Mouse (Mus musculus) CH12.LX (cell line): ENCODE results near the gene Chrd. TPM values are rescaled to one million over a fixed set of nuclear protein-coding genes. Genes with fewer than 3 reads are reported as not detected.

Experiments used
- DNase-seq: peaks from one replicate; pipeline ENCODE4 v3.0.0-alpha.2; 2013; ENCODE audit errors: extremely low read depth
- H3K27ac ChIP-seq: 2 replicates; pipeline ENCODE4 v1.5.1; 2012; ENCODE audit warnings: low read depth, mild to moderate bottlenecking, control low read depth, moderate library complexity; ENCODE audit not compliant: insufficient read depth
- H3K27me3 ChIP-seq: replicated peaks from 2 replicates; pipeline ENCODE3; 2012; ENCODE audit warnings: inconsistent platforms
- H3K36me3 ChIP-seq, 2 experiments: replicated peaks in 1 of 2; 2 replicates each; pipeline versions ENCODE3 to v1.6.1; 2012; ENCODE audit warnings: inconsistent platforms in 1 of 2, low read length in 1 of 2, mild to moderate bottlenecking in 1 of 2, mixed read lengths in 1 of 2, moderate library complexity in 1 of 2; ENCODE audit not compliant: control insufficient read depth in 1 of 2, insufficient read depth in 1 of 2
- H3K4me1 ChIP-seq, 2 experiments: 2 replicates each; pipeline ENCODE4 v1.6.1; 2012; ENCODE audit warnings: inconsistent platforms in 1 of 2, moderate library complexity in 1 of 2; ENCODE audit not compliant: insufficient read depth in 2 of 2, control insufficient read depth in 1 of 2
- H3K4me2 ChIP-seq: 2 replicates; pipeline ENCODE4 v1.6.1; 2012; ENCODE audit warnings: low read depth, mild to moderate bottlenecking, control low read depth; ENCODE audit not compliant: poor library complexity, insufficient read depth, severe bottlenecking
- H3K4me3 ChIP-seq, 3 experiments: fragments of 150-350 bp in 1 of 3; sonication (generic) in 1 of 3; replicated peaks in 1 of 3; 2 replicates each; pipeline versions ENCODE3 to v1.5.1; 2011 to 2012; ENCODE audit warnings: low read depth in 2 of 3, low read length in 2 of 3, mild to moderate bottlenecking in 2 of 3, moderate library complexity in 2 of 3, control low read depth in 1 of 3, improper control_type of control experiment in 1 of 3, inconsistent platforms in 1 of 3, mixed read lengths in 1 of 3; ENCODE audit not compliant: poor library complexity in 1 of 3
- H3K79me2 ChIP-seq: replicated peaks from 2 replicates; pipeline ENCODE4 v1.6.1; 2012; ENCODE audit warnings: mild to moderate bottlenecking, moderate library complexity; ENCODE audit not compliant: control insufficient read depth, poor library complexity, insufficient read depth, severe bottlenecking; ENCODE audit errors: extremely low read depth
- H3K9ac ChIP-seq: 2 replicates; pipeline ENCODE4 v1.6.1; 2012; ENCODE audit warnings: low read depth, mild to moderate bottlenecking, control low read depth, moderate library complexity; ENCODE audit not compliant: insufficient read depth
- H3K9me3 ChIP-seq: replicated peaks from 2 replicates; pipeline ENCODE3; 2012; ENCODE audit warnings: low read length, inconsistent platforms, mixed read lengths
- BHLHE40 ChIP-seq: IDR thresholded peaks from 2 replicates; pipeline ENCODE4 v1.6.1; 2011; ENCODE audit warnings: mild to moderate bottlenecking, low read depth, low read length, improper control_type of control experiment
- CHD2 ChIP-seq: IDR thresholded peaks from 2 replicates; pipeline ENCODE4 v1.6.1; 2011; ENCODE audit warnings: low read length, improper control_type of control experiment
- CTCF ChIP-seq, 2 experiments: IDR thresholded peaks in 1 of 2; conservative IDR thresholded peaks in 1 of 2; 2 replicates each; pipeline ENCODE4 v1.5.1; 2011 to 2012; ENCODE audit warnings: low read depth in 2 of 2, low read length in 2 of 2, improper control_type of control experiment in 1 of 2, inconsistent platforms in 1 of 2, mild to moderate bottlenecking in 1 of 2, moderate library complexity in 1 of 2
- E2F4 ChIP-seq: IDR thresholded peaks from 2 replicates; pipeline ENCODE4 v1.6.1; 2011; ENCODE audit warnings: low read depth, low read length, improper control_type of control experiment; ENCODE audit not compliant: insufficient replicate concordance
- ELF1 ChIP-seq: IDR thresholded peaks from 2 replicates; pipeline ENCODE4 v1.6.1; 2014; ENCODE audit warnings: low read depth, mild to moderate bottlenecking, inconsistent platforms, low read length, improper control_type of control experiment
- EP300 ChIP-seq: IDR thresholded peaks from 2 replicates; pipeline ENCODE4 v1.6.1; 2011; ENCODE audit warnings: low read length, improper control_type of control experiment
- HCFC1 ChIP-seq: IDR thresholded peaks from 2 replicates; pipeline ENCODE4 v1.6.1; 2012; ENCODE audit warnings: low read depth, mild to moderate bottlenecking, inconsistent platforms, low read length, improper control_type of control experiment
- JUN ChIP-seq: IDR thresholded peaks from 2 replicates; pipeline ENCODE4 v1.6.1; 2011; ENCODE audit warnings: low read depth, mild to moderate bottlenecking, low read length, improper control_type of control experiment, moderate library complexity; ENCODE audit not compliant: insufficient read depth
- JUND ChIP-seq: conservative IDR thresholded peaks from 2 replicates; pipeline ENCODE4 v1.6.1; 2011; ENCODE audit warnings: low read depth, low read length, improper control_type of control experiment
- KAT2A ChIP-seq: IDR thresholded peaks from 2 replicates; pipeline ENCODE4 v1.6.1; 2012; ENCODE audit warnings: low read length, improper control_type of control experiment, inconsistent platforms; ENCODE audit not compliant: insufficient replicate concordance
- MAFK ChIP-seq: IDR thresholded peaks from 2 replicates; pipeline ENCODE4 v1.6.1; 2011; ENCODE audit warnings: low read length, improper control_type of control experiment; ENCODE audit not compliant: insufficient replicate concordance
- MAZ ChIP-seq: IDR thresholded peaks from 2 replicates; pipeline ENCODE4 v1.6.1; 2012; ENCODE audit warnings: low read depth, mild to moderate bottlenecking, inconsistent platforms, low read length, improper control_type of control experiment, moderate library complexity
- MEF2A ChIP-seq: IDR thresholded peaks from 2 replicates; pipeline ENCODE4 v1.6.1; 2014; ENCODE audit warnings: low read depth, mild to moderate bottlenecking, inconsistent platforms, low read length, improper control_type of control experiment, borderline replicate concordance
- MXI1 ChIP-seq: IDR thresholded peaks from 2 replicates; pipeline ENCODE4 v1.6.1; 2011; ENCODE audit warnings: mild to moderate bottlenecking, low read depth, low read length, improper control_type of control experiment
- MYC ChIP-seq: IDR thresholded peaks from 2 replicates; pipeline ENCODE4 v1.6.1; 2011; ENCODE audit warnings: low read depth, mild to moderate bottlenecking, improper control_type of control experiment, low read length
- NELFE ChIP-seq: IDR thresholded peaks from 2 replicates; pipeline ENCODE4 v1.6.1; 2011; ENCODE audit warnings: low read depth, low read length, improper control_type of control experiment
- PAX5 ChIP-seq: IDR thresholded peaks from 2 replicates; pipeline ENCODE4 v1.6.1; 2012; ENCODE audit warnings: low read length, inconsistent platforms, mixed read lengths
- POLR2A ChIP-seq: IDR thresholded peaks from 2 replicates; pipeline ENCODE4 v1.6.1; 2011; ENCODE audit warnings: low read depth, mild to moderate bottlenecking, improper control_type of control experiment, low read length
- RAD21 ChIP-seq: IDR thresholded peaks from 2 replicates; pipeline ENCODE4 v1.6.1; 2011; ENCODE audit warnings: low read depth, mild to moderate bottlenecking, low read length, improper control_type of control experiment, moderate library complexity
- RCOR1 ChIP-seq: conservative IDR thresholded peaks from 2 replicates; pipeline ENCODE4 v1.6.1; 2012; ENCODE audit warnings: low read depth, mild to moderate bottlenecking, inconsistent platforms, low read length, improper control_type of control experiment
- SIN3A ChIP-seq: IDR thresholded peaks from 2 replicates; pipeline ENCODE4 v1.6.1; 2012; ENCODE audit warnings: low read length, improper control_type of control experiment, inconsistent platforms
- TCF12 ChIP-seq: IDR thresholded peaks from 2 replicates; pipeline ENCODE4 v1.6.1; 2014; ENCODE audit warnings: low read depth, mild to moderate bottlenecking, inconsistent platforms, low read length, improper control_type of control experiment
- USF2 ChIP-seq: conservative IDR thresholded peaks from 2 replicates; pipeline ENCODE4 v1.6.1; 2011; ENCODE audit warnings: low read depth, low read length, improper control_type of control experiment
- ZC3H11A ChIP-seq: IDR thresholded peaks from 2 replicates; pipeline ENCODE4 v1.6.1; 2012; ENCODE audit warnings: low read depth, mild to moderate bottlenecking, inconsistent platforms, low read length, improper control_type of control experiment
- ZKSCAN1 ChIP-seq: IDR thresholded peaks from 2 replicates; pipeline ENCODE4 v1.6.1; 2012; ENCODE audit warnings: low read depth, inconsistent platforms, low read length, improper control_type of control experiment, borderline replicate concordance
- ZMIZ1 ChIP-seq: IDR thresholded peaks from 2 replicates; pipeline ENCODE4 v1.6.1; 2012; ENCODE audit warnings: low read depth, mild to moderate bottlenecking, inconsistent platforms, low read length, improper control_type of control experiment
- dilution Hi-C: fragments of 300-500 bp; cut with MboI; formaldehyde crosslinking; loops from 2 replicates; pipeline ENCODE4 v1.14.3; 2020; ENCODE audit warnings: low sequenced_read_pairs; ENCODE audit not compliant: extremely low pct_unique_long_range_greater_than_20kb, extremely low pct_ligation_motif_present
- in situ Hi-C: fragments of 300-500 bp; cut with MboI; formaldehyde crosslinking; loops from 3 replicates; pipeline ENCODE4 v1.14.3; 2019; ENCODE audit warnings: low sequenced_read_pairs, low pct_ligation_motif_present, low pct_unique_long_range_greater_than_20kb, mixed read lengths
- polyA plus RNA-seq: library from polyadenylated mRNA; unstranded; fragments of >175 nt; gene quantifications from 2 replicates; pipeline ENCODE4 v1.2.1, GENCODE M21; 2012; ENCODE audit warnings: low read depth; ENCODE audit not compliant: insufficient read length
- total RNA-seq, 2 experiments: library from RNA; depleted of rRNA; stranded (reverse); fragments of 300-350 nt in 1 of 2; fragments of >200 nt in 1 of 2; gene quantifications; 2 replicates each; pipeline ENCODE4 v1.2.3; 2012 to 2014

Chrd gene
- total and polyA plus RNA-seq, 3 experiments = not detected

DNA sequence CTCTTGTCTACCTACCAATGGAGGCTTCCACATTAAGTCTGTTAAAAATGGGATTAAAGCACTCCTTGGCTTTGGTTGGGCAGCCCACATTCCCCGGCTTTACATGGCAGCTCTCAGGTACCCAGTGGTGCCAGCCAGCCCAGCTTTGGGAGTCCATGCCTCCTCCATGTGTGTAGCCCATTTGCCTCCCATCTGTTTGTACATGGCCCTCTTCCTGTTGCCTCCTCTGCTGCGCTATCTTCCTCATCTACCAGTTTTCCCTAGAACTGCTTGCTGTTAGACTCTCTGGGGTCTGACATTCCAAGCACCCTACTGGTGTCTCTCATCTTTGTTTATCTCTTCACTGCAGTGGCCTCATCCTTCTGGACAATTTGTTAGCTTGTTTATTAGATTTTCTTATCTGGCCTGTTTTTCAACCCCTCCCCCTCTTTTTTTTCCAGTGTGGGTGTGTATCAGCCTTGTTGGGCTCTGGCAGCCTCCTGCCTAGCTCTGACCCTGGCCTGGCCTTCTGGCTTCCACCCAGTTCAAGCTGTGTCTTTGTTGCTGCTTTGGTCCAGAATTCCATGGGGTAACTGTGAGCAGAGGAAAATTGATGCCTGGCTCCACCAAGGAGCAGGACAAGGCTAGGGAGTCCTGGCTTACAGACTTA is 26.4 kb upstream of the Chrd start:
- H3K4me1 ChIP-seq = peaks cover 10 to 40% of the 10 kb centered on the region in 2 experiments
- H3K4me2 ChIP-seq = no peak overlapping the region
- in situ Hi-C loops = no loop called here
- no peak overlapping the region for H3K27ac ChIP-seq
- no peak for TF ChIP-seq MXI1
- no peak for TF ChIP-seq CTCF (conservative IDR thresholded peaks at IDR 0.05 in 1 of 2, IDR thresholded peaks at IDR 0.05 in 1 of 2; ENCODE audit: low read depth in 2 of 2, low read length in 2 of 2)
- TF ChIP-seq TCF12 = no peak
- no peak for TF ChIP-seq ZC3H11A
- TF ChIP-seq ZKSCAN1 = no peak
- TF ChIP-seq MYC = no peak
- no peak for TF ChIP-seq RCOR1
- no peak for TF ChIP-seq KAT2A
- TF ChIP-seq POLR2A = no peak
- TF ChIP-seq PAX5 = no peak
- no peak for TF ChIP-seq MEF2A
- no peak for TF ChIP-seq USF2
- no peak for TF ChIP-seq ZMIZ1
- TF ChIP-seq JUN = no peak
- TF ChIP-seq MAFK = no peak
- TF ChIP-seq SIN3A = no peak
- TF ChIP-seq JUND = no peak
- TF ChIP-seq BHLHE40 = no peak
- no peak for TF ChIP-seq E2F4
- no peaks in the 10 kb centered on the region for H3K27me3 ChIP-seq
- DNase-seq = no peak
- peaks cover 0 to 16% of the 10 kb centered on the region in 2 experiments for H3K36me3 ChIP-seq
- dilution Hi-C loops = no loop called here
- no peak overlapping the region for H3K4me3 ChIP-seq
- H3K9ac ChIP-seq = no peak overlapping the region
- no peaks in the 10 kb centered on the region for H3K79me2 ChIP-seq
- no peaks in the 10 kb centered on the region for H3K9me3 ChIP-seq

DNA sequence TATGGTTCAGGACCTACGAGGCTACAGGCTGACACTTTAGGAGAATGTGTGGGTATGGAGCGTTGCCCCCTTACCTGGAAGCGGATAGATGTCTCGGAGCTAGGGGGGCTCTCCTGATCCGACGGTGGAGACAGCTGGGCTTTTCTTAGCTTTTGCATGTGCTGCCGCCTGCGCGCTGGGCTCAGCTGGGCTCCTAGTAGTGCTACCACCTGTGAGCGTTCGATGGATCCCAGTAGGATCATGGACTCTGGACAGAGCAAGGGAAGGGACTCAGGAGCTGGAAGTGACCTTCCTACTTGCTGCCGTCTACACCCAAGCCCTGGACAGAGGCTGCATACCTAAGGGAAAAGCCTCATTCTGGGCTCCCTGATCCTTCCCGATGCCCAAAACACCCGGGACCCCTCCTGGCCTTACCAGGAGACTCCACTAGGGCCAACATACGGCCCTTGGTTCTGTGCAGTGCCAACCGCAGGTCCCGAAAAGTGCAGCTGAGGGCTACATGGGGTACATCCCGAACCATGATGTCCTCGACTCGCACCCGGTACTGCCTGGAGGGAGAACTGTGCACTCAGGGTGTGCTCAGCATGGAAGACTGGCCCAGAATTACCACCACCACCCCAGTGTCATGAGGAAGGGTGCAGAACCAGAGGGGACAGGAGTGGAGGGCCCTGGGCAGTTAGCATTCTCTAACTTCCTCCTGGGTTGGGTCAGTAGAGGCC is 24.5 kb upstream of the Chrd start:
- dilution Hi-C loops (no loop called here), in situ Hi-C loops (no loop called here)
- Histone ChIP-seq H3K4me1 (peaks cover 1 to 23% of the 10 kb centered on the region in 2 experiments), H3K27ac (no peak overlapping the region), H3K9me3 (no peaks in the 10 kb centered on the region), H3K4me2 (no peak overlapping the region), H3K4me3 (no peak overlapping the region), H3K79me2 (no peaks in the 10 kb centered on the region), H3K9ac (no peak overlapping the region), H3K27me3 (no peaks in the 10 kb centered on the region), H3K36me3 (peaks cover 0 to 25% of the 10 kb centered on the region in 2 experiments)
- no peak for TF ChIP-seq TCF12
- TF ChIP-seq ELF1 = no peak
- TF ChIP-seq MAZ = no peak
- TF ChIP-seq PAX5 = no peak
- no peak for TF ChIP-seq BHLHE40
- TF ChIP-seq CTCF (conservative IDR thresholded peaks at IDR 0.05 in 1 of 2, IDR thresholded peaks at IDR 0.05 in 1 of 2; ENCODE audit: low read depth in 2 of 2, low read length in 2 of 2) = no peak
- TF ChIP-seq CHD2 = no peak
- no peak for TF ChIP-seq HCFC1
- no peak for TF ChIP-seq KAT2A
- TF ChIP-seq RAD21 = no peak
- TF ChIP-seq MXI1 = no peak
- TF ChIP-seq JUN = no peak
- TF ChIP-seq MYC = no peak
- TF ChIP-seq ZMIZ1 = no peak
- no peak for TF ChIP-seq MAFK
- no peak for TF ChIP-seq NELFE
- no peak for TF ChIP-seq EP300
- no peak for DNase-seq
